Mouse (Mus musculus) spleen, adult 2 months (tissue): Measurements from ENCODE around the gene Npc1l1. TPM values are rescaled to one million over a fixed set of nuclear protein-coding genes. Genes with fewer than 3 reads are reported as not detected.

Experiments
- DNase-seq, 2 experiments: peaks; one replicate each; pipeline versions ENCODE4 v3.0.0 to v3.0.0-alpha.2; 2012 to 2021; ENCODE audit warnings: low spot score in 2 of 2, low read depth in 1 of 2
- H3K27ac ChIP-seq: fragments of 200-500 bp; 2 replicates; pipeline ENCODE4 v1.5.1; 2012; ENCODE audit warnings: low read length, inconsistent platforms; ENCODE audit not compliant: insufficient read depth
- H3K27me3 ChIP-seq: fragments of 200-500 bp; 2 replicates; pipeline ENCODE4 v1.6.1; 2012; ENCODE audit warnings: mild to moderate bottlenecking, moderate library complexity, low read length, inconsistent platforms; ENCODE audit not compliant: control insufficient read depth, insufficient read depth
- H3K36me3 ChIP-seq: fragments of 200-500 bp; 2 replicates; pipeline ENCODE4 v1.6.1; 2012; ENCODE audit warnings: mild to moderate bottlenecking, low read length, inconsistent platforms; ENCODE audit not compliant: control insufficient read depth, insufficient read depth
- H3K4me1 ChIP-seq: fragments of 200-500 bp; 2 replicates; pipeline ENCODE4 v1.6.1; 2011; ENCODE audit warnings: inconsistent platforms; ENCODE audit not compliant: control insufficient read depth, insufficient read depth, insufficient read length
- H3K4me3 ChIP-seq: fragments of 200-500 bp; 2 replicates; pipeline ENCODE4 v1.5.1; 2011; ENCODE audit warnings: mild to moderate bottlenecking, inconsistent platforms; ENCODE audit not compliant: insufficient read depth, insufficient read length; ENCODE audit errors: extremely low read depth
- CTCF ChIP-seq: fragments of 200-500 bp; IDR thresholded peaks from 2 replicates; pipeline ENCODE4 v1.5.1; 2011; ENCODE audit warnings: mild to moderate bottlenecking, inconsistent platforms; ENCODE audit not compliant: insufficient read depth, insufficient read length, insufficient replicate concordance; ENCODE audit errors: extremely low read depth
- POLR2A ChIP-seq: fragments of 200-500 bp; IDR thresholded peaks from 2 replicates; pipeline ENCODE4 v1.6.1; 2011; ENCODE audit warnings: low read depth, low read length, inconsistent platforms
- WGBS: fragments of 180-500 bp; shearing (Covaris S2); methylation state at CpG from one replicate; pipeline ENCODE4 v1.1.7; 2018; 5-methylcytosine and 5-hydroxymethylcytosine counted together
- polyA plus RNA-seq: library from polyadenylated mRNA; depleted of rRNA; stranded (reverse); fragments of >200 nt; gene quantifications from 2 replicates; pipeline ENCODE4 v1.2.3, GENCODE M21; 2012

Npc1l1 gene
- polyA plus RNA-seq, 1 experiment, result 0.21 TPM

DNA sequence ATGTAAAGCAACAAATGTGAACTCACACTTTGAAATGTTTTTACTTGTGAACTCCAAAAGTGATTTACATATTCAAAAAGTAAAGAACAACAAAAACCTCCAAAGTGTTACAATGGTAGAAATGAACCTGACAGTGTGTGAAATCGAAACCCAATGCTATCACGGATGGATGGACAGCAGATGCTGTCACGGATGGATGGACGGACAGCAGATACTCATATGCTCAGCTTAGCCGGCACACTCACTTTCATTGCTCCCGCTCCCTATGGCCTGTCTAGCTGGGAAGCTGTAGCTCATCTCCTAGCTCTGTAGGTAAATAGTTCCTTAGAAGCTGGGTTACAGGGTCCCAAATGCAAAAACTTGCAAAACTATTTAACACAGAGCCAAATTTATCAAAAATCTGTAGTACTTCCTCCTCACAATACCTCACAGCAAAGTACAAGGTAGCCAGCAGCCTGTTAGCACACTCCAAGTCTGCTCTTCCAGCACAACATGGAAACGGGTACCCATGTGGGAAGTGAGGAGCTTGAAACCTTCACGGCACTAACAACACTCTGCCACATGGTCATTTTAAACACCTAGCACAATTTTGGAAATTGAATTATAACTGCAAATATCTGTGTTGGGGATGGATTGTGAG, 52.0 kb downstream of the Npc1l1 start:
- WGBS, result 46% methylated on average over 8 of the region's 8 CpGs
- no peak overlapping the region for H3K4me3 ChIP-seq
- peak in 1 of 2 experiments; percentile 31 for DNase-seq

DNA sequence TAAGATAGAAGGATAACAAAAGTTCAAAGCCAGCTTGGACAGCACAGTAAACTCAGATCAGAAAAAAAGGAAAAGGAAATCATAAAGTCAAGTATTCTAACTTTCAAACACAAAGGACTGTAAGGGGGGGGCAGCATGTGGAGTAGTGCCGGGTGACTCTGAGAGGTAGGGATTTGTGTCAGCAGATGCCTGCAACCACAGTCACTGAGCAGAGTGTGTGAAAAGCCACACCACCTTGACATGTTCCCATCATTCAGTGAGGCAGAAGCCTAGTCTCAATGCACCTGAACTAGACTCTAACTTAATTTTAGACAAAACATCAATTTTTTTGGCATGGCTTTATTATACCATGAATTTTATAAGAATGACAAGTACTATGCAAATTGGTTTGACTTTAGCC, 54.4 kb downstream of the Npc1l1 start:
- 14% methylated on average over 1 of the region's 1 CpGs for WGBS
- Histone ChIP-seq H3K27me3 (no peaks in the 10 kb centered on the region), H3K4me1 (peaks cover 22% of the 10 kb centered on the region), H3K36me3 (no peaks in the 10 kb centered on the region), H3K27ac (no peak overlapping the region), H3K4me3 (no peak overlapping the region)
- TF ChIP-seq CTCF (no peak), POLR2A (no peak)
- no peak for DNase-seq

More for the DNA sequence above, 52.0 kb downstream of the Npc1l1 start:
- TF ChIP-seq CTCF (no peak), POLR2A (no peak)
- peak overlapping the region; percentile 58 for H3K27ac ChIP-seq
- H3K36me3 ChIP-seq, result no peaks in the 10 kb centered on the region
- H3K4me1 ChIP-seq, result peaks cover 24% of the 10 kb centered on the region
- H3K27me3 ChIP-seq, result no peaks in the 10 kb centered on the region

DNA sequence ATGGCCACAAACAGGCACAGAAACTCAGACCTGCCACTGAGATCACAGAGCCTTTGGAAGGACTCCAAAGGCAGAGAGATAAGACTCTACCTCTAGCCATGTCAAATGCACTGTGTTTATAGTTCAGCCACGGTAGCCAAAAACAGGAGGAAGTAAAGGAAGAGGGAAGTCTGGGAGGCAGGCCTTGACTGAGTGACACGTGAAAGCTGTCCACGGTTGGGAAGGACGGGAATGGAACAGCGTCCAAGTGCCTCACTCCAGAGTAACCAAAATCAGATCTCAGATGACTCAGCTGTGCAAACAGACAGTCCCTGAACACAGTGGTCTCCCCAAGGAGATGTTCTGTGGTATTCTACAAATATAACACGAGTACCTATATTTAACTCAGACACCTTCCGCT, 55.2 kb downstream of the Npc1l1 start:
- TF ChIP-seq POLR2A (no peak), CTCF (no peak)
- peaks cover 22% of the 10 kb centered on the region for H3K4me1 ChIP-seq
- DNase-seq, result no peak
- no peaks in the 10 kb centered on the region for H3K36me3 ChIP-seq
- 26% methylated on average over 7 of the region's 7 CpGs for WGBS
- H3K27ac ChIP-seq, result no peak overlapping the region
- no peaks in the 10 kb centered on the region for H3K27me3 ChIP-seq
- H3K4me3 ChIP-seq, result no peak overlapping the region

DNA sequence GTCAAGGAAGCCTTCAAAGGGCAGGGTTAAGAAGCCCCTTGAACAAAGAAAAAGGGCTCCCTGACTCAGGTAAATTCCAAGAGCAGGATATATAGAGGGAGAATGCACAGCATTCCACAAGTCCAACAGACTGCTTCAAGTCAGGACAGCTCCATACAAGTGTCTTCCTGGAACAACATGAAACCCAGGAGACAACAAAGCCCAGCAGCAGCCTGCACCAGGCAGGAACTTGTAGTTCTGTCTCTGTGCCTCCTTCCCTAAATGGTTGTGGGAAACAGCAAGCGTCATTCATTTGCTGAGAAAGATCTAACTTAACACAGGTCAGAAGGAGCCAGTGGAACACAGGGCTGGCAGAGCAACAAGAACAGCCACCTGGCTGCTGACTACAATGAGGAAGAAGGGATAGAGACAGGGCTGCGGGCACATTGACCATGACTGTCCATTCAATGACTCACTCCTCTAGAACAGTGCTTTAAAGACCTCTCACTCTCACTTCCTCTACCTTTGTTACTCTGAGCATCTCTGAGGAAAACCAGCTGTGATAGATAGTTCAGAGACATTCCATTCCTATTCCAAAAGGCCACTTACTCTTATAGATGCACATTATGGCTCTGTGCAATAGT, 60.8 kb downstream of the Npc1l1 start:
- TF ChIP-seq CTCF (no peak), POLR2A (no peak)
- 31% methylated on average over 2 of the region's 2 CpGs for WGBS
- Histone ChIP-seq H3K36me3 (no peaks in the 10 kb centered on the region), H3K27me3 (no peaks in the 10 kb centered on the region), H3K4me3 (no peak overlapping the region), H3K27ac (no peak overlapping the region), H3K4me1 (peaks cover 2% of the 10 kb centered on the region; the same call in 1 of the 2 replicates)
- DNase-seq, result no peak

DNA sequence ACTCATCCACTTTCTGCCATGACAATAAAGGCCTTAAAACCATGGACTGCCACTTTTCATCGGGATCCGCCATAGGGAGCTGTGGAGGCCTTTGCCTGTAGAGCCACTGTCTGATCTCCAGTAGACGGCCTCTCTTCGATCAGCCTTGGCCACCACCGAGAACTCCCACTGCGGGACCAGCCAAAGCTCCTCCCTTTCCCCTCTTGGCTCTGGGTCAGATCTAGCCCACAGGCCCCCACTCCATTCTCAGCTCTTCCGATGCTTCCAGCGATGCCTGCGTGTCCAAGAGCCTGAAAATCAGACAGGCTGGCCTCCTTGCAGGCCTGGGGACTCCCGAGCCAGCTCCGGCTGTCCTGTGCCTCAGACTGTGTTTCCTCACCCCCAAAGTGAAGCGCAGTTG, 63.6 kb downstream of the Npc1l1 start:
- Histone ChIP-seq H3K27ac (no peak overlapping the region), H3K27me3 (no peaks in the 10 kb centered on the region), H3K4me1 (peaks cover 2% of the 10 kb centered on the region; the same call in 1 of the 2 replicates), H3K36me3 (no peaks in the 10 kb centered on the region), H3K4me3 (no peak overlapping the region)
- no peak for DNase-seq
- TF ChIP-seq CTCF (no peak), POLR2A (no peak)
- 89% methylated on average over 12 of the region's 12 CpGs for WGBS

DNA sequence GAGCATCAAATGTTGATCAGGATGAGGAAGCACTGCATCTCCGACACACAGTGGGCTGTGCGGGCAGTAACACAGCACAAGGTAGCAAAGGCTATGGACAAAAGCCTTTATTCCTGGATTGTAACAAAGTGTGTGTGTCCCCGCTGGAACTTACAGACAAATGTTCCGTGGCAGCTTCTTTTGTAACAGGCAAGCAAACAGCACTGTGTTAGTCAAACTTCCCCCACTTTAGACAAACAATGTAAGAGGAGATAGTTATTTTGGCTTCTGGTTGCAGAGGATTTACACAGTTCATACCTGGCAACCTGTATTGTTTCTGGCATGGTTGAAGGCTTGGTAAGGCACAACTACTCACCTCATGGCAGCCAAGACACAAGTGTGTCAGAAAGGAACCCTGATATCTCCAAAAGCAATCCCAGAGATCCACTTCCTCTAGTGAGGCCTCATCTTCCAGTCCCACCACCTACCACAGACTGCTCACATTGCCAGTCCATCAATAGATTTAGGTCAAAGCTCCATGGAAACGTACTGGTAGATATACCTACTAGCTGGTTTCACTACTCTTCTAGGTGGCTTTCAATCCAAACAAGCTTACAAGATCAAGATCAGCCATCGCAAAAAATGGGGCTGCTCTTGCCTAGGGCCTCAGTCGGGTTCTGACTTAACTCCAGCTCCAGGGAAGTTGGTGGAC, 64.4 kb downstream of the Npc1l1 start:
- peaks cover 2% of the 10 kb centered on the region; the same call in 1 of the 2 replicates for H3K4me1 ChIP-seq
- WGBS, result 92% methylated on average over 7 of the region's 7 CpGs

DNA sequence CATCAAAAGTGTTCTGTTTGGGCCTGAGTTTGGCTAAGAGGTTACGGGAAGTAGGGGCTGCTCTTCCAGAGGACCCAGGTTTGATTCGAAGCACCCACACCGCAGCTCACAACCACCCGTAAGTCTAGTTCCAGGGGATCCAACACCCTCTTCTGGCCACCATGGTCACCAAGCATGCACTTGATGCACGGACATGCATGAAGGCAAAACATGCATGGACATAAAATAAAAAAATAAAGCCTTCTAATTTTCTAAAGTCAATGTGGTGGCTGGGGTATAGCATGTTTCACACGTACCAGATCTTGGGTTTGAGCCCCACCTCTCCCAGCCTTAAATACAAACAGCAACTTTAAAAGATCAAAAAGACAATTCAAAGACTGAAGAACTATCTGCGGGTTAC, 65.2 kb downstream of the Npc1l1 start:
- Histone ChIP-seq H3K4me1 (peaks cover 5% of the 10 kb centered on the region; the same call in 1 of the 2 replicates), H3K36me3 (no peaks in the 10 kb centered on the region), H3K4me3 (no peak overlapping the region), H3K27me3 (no peaks in the 10 kb centered on the region), H3K27ac (no peak overlapping the region)
- DNase-seq, result no peak
- 92% methylated on average over 7 of the region's 7 CpGs for WGBS
- TF ChIP-seq CTCF, result no peak
- no peak for TF ChIP-seq POLR2A

More for the DNA sequence above, 64.4 kb downstream of the Npc1l1 start:
- TF ChIP-seq POLR2A, result no peak
- no peak for TF ChIP-seq CTCF
- Histone ChIP-seq H3K27ac (no peak overlapping the region), H3K36me3 (no peaks in the 10 kb centered on the region), H3K27me3 (no peaks in the 10 kb centered on the region), H3K4me3 (no peak overlapping the region)
- DNase-seq, result no peak
